Mouse (Mus musculus): Measurements from ENCODE around the gene Gm8024.
A peak's percentile ranks its signal among the peaks of the same experiment; 100 is the strongest.
"Not testable (repeated sequence)": the region's sequence is repeated elsewhere in the genome, so short reads cannot be mapped to it uniquely, and the experiment has no call there.

Gm8024 gene

DNA sequence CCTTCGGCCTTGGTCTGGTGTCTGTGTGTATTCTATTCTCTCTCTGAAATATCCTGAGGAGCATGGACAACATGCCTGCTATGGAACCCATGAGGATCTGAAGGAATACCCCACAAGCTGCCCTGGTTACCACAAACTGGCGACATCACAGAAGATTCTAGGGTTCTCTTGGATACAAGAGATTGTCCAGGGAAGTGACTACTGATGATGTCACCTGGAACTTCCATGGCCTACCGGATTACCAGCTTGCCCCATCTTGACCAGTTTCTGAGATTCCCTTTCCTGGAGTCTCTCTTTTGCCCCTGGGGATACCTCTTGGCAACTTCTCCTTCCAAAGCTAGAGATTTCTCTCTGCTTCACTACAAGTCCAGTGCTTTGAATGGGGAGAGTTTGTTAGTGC, at the start of gene Gm8024:
TSS of gene Gm8024 (minus strand) at position 101 of the 400 bp plus-strand sequence.
- not testable (repeated sequence) for DNase-seq (ENCODE audit: low spot score in 2 of 2)

DNA sequence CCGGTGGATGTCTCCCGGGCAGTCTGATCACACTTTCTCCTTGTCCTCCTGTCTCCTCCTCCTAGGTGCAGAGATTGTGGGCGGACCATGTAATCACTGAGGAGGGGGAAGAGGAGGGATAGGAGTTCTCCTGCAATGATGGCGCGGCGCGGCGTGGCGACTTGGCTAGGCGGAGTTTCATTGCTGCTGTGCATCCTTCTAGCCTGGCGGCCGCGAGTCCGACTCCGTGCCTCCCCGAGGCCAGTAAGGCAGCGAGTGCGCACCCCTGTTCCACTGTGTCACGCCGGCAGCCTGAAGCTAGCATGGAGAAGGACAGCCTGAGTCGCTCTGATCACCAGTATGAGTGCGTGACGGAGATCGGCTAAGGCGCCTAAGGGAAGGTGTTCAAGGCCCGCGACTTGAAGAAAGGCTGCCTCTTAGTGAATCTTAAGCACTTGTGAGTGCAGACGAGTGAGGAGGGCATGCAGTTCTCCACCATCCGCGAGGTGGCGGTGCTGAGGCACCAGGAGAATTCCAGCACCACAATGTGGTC, 19.2 kb upstream of the Gm8024 start:
- peak; percentile 33 to 67 for DNase-seq (ENCODE audit: low spot score in 2 of 2)

DNA sequence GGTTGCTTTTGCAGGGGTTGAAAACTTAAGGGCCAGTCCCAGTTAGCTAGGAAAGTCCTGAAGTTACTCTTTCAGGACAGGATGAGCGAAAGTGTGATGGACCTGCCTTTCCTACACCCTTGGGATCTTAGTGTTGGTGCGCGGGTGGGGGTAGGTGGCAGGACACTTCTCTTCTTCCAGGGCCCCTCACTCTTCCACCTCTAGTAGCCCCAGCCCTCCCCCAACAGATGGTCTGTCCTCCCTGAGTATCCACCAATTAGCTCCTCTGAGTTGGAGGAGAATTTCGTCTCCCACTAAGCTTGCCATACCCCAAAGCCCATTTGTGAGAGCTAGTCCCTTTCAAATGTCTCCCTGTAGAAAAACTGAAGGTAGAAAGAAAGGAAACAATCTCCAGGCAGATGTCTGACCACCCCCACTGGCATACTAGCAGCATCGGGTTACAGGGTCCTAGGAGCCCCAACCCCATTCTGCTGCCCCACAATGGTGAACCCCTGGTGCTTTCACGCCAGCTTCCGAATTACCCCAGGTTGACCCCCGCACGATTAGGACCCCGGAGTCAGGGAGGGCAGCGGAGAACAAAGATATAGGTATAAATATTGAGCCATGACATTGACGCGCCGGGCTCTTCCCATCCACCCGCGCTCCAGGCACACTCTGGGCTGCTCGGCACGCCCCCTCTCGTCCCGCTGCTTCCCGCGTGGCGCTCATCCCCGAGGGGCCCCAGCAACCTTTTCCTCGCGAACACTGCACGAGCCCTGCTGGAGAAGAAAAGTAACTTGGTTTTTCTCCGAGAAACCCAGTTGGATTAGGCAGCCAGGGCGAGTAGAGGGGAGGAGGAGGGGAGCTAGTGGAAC, 18.5 kb upstream of the Gm8024 start:
- DNase-seq (ENCODE audit: low spot score in 2 of 2): not testable (repeated sequence)

DNA sequence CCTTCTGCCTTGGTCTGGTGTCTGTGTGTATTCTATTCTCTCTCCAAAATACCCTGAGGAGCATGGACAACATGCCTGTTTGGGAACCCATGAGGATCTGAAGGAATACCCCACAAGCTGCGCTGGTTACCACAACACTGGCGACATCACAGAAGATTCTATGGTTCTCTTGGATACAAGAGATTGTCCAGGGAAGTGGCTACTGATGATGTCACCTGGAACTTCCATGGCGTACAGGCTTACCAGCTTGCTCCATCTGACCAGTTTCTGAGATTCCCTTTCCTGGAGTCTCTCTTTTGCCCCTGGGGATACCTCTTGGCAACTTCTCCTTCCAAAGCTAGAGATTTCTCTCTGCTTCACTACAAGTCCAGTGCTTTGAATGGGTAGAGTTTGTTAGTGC, 21.8 kb downstream of the Gm8024 start, which contains the start of gene Gm8020:
TSS of gene Gm8020 (minus strand) at position 101 of the 400 bp plus-strand sequence.
- not testable (repeated sequence) for DNase-seq (ENCODE audit: low spot score in 2 of 2)
